Mouse (Mus musculus) activated CD4-positive, CD25-positive, alpha-beta regulatory T cell, adult 9 weeks (primary cell): ENCODE measurements around the gene Tmem199. TPM values are rescaled to one million over a fixed set of nuclear protein-coding genes. Genes with fewer than 3 reads are reported as not detected.

Experiments used
- polyA plus RNA-seq: library from polyadenylated mRNA; unstranded; fragments of 100-300 nt; shearing (Covaris generic); gene quantifications from one replicate; pipeline ENCODE4 v1.2.1, GENCODE M21; 2017

Tmem199 gene
- polyA plus RNA-seq, result 43.3 TPM

DNA sequence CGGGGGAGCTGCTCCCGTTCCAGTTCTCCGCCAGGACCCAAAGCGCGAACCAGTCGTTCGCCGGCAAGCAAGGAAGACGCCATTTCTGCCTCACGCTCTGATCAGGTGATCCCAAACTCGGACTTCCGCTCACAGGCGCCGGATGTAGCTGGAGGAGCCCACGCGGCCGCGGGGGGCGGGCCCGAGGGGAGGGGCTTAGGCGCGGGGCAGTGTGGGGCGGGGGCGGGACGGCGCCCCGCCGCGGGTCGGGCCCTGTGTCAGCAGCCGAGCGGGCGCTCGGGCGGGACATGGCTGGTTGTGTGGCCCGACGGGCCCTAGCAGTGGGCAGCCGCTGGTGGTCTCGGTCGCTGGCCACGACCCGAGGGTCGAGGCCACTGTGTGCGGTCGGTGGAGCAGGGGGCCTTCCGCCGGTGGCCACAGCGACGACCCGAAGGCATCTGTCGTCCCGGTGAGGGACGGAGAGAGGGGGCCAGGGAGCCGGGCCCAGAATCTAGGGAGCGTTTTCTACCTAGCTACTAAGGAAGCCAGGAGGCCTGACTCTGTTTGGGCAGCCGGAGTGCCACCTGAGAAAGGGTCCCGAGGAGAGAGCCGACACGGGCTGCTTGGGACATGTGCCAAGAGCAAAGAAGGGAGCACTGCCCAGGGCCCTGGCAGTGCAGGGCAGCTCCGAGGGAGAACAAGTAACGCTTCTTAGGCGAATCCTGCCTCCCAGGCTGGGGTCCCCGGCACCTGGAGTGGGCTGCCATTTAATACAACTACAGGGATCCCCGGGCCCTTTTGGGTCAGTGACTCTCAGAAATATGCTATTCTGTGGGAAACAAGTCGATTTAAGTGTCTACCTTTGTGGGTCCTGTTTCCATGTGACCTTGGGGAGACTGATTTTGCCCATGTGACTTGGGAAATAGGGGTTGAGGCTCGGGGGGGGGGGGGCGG lies at the start of gene Tmem199, which contains the start of gene Poldip2:
Tmem199 (minus strand) TSS at position 148 of the 933 bp plus-strand sequence.
Poldip2 (plus strand) TSS at position 169 of the 933 bp plus-strand sequence.

DNA sequence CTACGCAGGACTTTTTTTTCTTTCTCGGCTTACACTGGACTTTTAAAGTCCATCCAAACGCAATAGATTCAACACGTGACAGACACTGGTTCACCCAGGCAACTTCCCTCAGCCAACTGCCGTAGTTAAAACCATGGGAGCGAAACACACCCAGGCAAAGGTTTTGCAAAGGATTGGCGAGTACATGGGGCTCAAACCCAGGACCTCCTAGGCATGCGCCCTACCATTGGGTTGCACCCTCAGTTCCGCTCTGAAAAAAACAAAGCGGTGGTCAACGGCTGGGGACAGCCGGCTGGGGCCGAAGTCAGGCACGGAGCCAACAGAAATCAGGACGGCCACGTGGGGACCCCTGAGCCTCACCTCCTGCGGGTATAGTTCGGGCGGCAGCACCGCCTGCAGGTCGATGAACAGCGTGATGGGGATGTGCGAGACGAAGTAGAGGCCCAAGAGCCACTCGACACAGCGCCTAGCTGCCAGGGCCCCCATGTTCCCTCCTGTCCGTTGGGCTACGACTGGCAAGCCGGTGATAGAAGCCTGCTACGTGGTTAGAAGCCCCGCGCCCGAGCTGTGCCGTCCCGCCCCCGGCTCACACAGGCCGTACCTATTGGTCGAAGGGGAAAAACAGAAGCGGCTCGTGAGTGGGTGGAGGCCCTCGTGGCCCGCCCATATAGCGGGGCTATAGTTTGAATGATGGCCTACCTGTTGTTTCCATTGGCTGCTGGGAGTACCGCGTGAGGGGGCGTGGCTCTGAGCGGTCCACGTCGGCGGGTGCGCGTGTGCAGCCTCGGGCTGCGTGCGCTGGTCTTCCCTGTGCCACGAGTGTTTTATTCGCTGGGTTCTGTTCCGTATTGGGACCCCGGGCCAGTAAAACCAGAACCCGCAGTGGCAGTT lies 38.4 kb upstream of the Tmem199 start, which contains the start of gene Tmem97:
Tmem97 (minus strand) TSS at position 610 of the 891 bp plus-strand sequence.

DNA sequence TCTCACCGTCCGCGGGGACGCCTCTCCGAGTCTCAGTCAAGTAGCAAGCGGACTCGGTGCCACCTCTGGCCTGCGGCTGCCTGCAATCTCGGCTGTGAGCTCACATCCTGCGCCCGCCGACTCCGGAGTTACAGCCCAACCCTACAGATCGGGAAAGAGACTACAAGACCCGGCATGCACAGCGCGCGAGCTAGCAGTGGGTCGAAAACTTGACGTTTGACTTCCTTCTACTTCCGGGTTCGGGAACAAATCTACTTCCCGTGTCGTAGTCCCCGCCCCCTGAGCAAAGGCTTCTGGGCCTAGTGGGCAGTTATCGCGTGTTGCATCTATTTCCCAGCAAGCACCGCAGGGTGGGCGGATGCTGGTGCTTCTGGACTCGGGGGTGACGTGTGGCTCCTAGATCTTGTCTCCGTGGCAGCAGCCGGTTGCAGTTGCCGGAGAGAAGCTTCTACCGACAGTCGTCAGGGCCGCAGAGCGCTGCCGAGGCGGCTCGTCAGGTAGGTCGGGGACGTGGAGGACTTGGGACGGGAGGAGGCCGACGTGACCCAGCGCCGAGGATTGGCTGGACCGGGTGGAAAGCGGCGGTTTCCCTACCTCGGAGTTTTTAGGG lies 24.2 kb upstream of the Tmem199 start, which contains the start of the genes Tnfaip1 and Ift20:
Tnfaip1 (minus strand) TSS at position 253 of the 610 bp plus-strand sequence.
Ift20 (plus strand) TSS at position 282 of the 610 bp plus-strand sequence.

DNA sequence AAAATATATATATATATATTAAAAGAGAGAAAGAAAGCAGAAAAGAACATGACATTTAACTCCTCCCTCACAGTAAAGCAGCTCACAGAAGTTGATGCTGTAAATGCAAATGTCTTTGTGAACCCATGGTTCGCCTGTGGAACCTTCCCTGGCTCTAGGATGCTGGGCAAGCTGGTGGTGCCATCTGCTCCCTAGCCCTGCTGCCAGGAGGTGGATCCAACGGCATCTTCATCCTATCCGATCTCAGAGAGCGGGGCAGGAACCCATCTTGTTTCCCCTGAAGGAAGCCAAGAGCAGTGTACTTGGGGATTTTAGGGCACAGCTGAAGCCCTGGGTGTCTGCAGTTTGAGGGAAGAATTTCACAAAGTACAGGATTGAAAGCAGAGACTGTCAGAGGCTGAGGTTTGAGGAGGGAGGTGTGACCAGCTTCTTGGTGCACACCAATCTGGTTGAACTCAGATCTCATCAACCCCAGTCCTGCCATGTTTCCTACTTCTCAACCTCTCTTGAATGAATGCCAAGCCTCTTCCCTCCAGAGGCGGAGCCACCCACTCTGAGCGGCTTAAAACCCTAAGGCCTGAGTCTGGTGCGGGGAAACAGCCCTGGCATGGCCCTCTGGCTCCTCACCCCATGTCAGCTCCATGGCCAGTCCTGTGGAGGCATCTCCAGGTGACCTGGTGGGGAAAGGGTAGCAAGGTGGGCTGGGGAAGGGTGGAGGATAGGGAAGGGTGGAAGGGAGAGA lies 8.9 kb downstream of the Tmem199 start, which contains the start of gene Sebox:
Sebox (plus strand) TSS at position 539 of the 742 bp plus-strand sequence.

DNA sequence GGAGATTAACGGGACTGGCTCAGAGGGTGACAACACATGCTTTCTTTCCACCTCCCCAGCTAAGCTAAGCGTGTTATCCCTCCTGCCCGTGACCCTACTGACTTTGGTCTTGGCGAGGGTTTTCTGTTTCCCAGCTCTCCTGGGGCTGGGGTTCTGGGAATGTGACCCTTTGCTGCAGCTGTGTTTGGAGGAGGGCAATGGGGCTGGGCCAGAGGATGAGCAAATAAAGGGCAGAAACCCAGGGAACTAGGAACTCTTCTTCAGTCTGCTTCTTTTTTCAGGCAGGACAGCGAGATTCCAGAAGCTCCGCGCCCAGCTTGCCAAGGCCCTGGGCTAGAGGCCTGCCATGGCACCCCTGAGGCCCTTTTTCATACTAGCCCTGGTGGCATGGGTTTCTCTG lies 13.0 kb downstream of the Tmem199 start, which contains the start of gene Vtn:
Vtn (plus strand) TSS at position 88 of the 400 bp plus-strand sequence.

DNA sequence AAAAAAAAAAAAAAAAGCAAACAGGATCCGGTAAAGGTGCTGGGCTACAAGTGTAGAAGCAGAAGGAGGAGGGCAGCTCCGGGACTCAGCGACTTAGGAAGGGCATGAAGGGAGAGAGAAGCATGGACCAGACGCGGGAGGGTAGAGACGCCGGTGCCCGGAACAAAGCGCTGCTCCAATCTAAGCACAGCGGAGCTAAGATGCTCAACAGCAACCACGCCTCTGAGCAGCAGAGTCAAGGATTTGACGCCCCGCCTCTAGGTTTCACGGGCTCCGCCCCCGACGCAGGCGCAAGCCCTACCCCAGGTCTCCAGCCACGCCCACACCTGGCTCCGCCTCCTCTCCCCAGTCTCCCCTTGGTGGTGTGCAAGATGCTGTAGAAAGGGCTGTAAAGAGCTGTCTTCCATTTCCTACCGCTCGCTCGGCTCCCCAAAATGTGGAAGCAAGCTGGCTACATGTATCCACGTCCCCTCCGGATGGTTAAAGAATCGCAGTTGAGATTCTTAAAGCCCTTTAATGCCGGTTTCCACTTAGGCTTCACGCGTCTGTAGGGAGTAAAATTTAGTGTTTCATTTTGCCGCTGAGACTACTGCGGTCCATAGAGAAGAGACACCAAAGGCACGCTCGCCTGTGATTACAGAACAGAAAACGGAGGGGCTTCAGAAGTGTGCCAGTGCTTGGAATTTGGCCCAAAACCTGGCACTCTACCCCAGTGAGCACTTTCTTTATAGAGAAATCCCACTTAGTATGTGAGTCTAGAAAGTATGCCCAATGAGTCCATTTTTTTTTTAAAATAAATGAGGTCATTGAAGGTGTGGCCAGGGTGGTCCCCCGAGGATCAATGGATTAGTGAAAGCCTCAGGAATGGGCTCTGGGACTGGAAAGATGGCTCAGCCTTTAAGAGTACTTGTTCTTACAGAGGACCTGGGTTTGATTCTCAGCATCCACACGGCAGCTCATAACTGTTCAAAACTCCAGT lies 14.1 kb downstream of the Tmem199 start, which contains the start of gene Sarm1:
Sarm1 (minus strand) TSS at position 211 of the 979 bp plus-strand sequence.

DNA sequence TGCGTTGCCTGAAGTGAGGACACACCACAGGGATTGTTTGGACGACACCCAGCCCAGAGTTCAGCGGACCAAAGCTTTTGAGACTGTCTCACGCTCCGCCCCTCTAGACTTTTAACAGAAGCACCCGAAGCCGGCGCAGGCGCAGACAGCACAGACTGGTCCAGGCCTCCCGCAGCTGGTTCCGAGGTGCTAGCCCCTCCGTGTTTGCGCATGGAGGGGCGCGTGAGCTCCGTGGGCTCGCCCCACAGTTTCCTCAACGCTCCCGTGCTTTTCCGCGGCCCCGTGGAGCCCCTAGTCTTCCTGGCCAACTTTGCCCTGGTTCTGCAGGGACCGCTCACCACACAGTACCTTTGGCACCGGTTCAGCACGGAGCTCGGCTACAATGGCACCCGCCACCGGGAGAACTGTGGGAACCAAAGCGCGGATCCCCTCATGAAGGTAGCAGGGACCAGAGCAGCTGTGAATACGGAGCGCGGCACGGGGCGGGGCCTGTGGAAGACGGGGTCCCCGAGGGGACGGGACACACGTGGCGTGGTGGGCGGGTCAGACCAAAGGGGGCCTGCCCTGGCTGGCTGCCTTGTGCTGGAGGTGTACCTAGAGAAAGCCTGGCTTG lies 46.3 kb downstream of the Tmem199 start, which contains the start of gene Slc46a1:
Slc46a1 (plus strand) TSS at position 130 of the 613 bp plus-strand sequence.

Other genes starting within 250 kb of the Tmem199 start
- 0.61 TPM for gene BC030499, start 221.3 kb downstream of the Tmem199 start, polyA plus RNA-seq
- gene Spag5, start 210.6 kb downstream of the Tmem199 start, polyA plus RNA-seq, result 3.5 TPM
- gene Aldoc, start 189.2 kb downstream of the Tmem199 start, polyA plus RNA-seq, result 15.5 TPM
- gene Pigs, start 183.8 kb downstream of the Tmem199 start, polyA plus RNA-seq, result 132 TPM
- 30.6 TPM for gene Unc119, start 168.7 kb downstream of the Tmem199 start, polyA plus RNA-seq
- gene Foxn1, start 125.6 kb downstream of the Tmem199 start, polyA plus RNA-seq, result not detected
- not detected for gene Slc13a2, start 90.0 kb downstream of the Tmem199 start, polyA plus RNA-seq
- 1.4 TPM for gene Slc46a1, start 46.5 kb downstream of the Tmem199 start, polyA plus RNA-seq
- 0.38 TPM for gene Sarm1, start 14.4 kb downstream of the Tmem199 start, polyA plus RNA-seq
- gene Vtn, start 13.1 kb downstream of the Tmem199 start, polyA plus RNA-seq, result not detected
- gene Sebox, start 8.7 kb downstream of the Tmem199 start, polyA plus RNA-seq, result not detected
- 32.9 TPM for gene Poldip2, start within 50 bp of the Tmem199 start, polyA plus RNA-seq
- 22.2 TPM for gene Tnfaip1, start 24.2 kb upstream of the Tmem199 start, polyA plus RNA-seq
- 116 TPM for gene Ift20, start 24.2 kb upstream of the Tmem199 start, polyA plus RNA-seq
- 12.8 TPM for gene Tmem97, start 38.6 kb upstream of the Tmem199 start, polyA plus RNA-seq
- gene Nlk, start 185.2 kb upstream of the Tmem199 start, polyA plus RNA-seq, result 13.1 TPM
- gene Ccnq, start 239.6 kb upstream of the Tmem199 start, polyA plus RNA-seq, result 40.2 TPM